Mouse (Mus musculus): ENCODE data around the gene Iqgap1. TPM values are rescaled to one million over a fixed set of nuclear protein-coding genes. Genes with fewer than 3 reads are reported as not detected.

Gene Iqgap1
- polyA plus RNA-seq, 1 experiment from 2014 or later: 58.0 TPM

DNA sequence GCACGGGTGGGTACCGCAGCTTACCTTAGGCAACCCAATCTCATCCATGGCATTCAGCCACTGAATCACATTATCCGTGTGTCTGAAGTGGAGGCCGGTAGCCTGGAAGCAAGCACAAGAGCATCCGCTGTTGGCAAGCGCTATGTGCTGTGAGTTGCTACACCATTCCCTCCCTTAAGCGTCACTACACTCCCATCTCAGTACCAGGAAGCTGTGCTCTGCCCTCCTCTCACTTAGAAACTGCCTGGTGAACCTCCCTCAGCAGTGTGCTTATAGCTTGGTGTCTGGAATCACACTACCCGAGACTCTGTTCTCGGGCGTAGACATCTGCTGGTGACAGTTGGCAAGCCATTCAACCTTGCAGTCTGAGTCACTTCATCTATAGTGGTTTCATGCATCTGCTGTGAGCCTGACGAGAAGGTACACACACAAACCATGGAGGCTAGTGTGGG, 58.9 kb downstream of the Iqgap1 start:
- Histone ChIP-seq H3K9me3 (ENCODE audit: control insufficient read depth, low read length) (no peaks in the 10 kb centered on the region), H3K4me3 (ENCODE audit: low read depth, low read length) (no peak overlapping the region), H3K4me1 (replicated peaks; ENCODE audit: control insufficient read depth, insufficient read depth) (no peaks in the 10 kb centered on the region), H3K4me2 (replicated peaks; ENCODE audit: low read depth) (no peak overlapping the region), H3K27me3 (ENCODE audit: control insufficient read depth, insufficient read depth, low read length) (no peaks in the 10 kb centered on the region), H3K27ac (replicated peaks) (no peak overlapping the region), H3K36me3 (ENCODE audit: control insufficient read depth, insufficient read depth, low read length) (peaks cover 14% of the 10 kb centered on the region), H3K9ac (ENCODE audit: low read length) (no peak overlapping the region)
- WGBS: 84% methylated on average over 11 of the region's 11 CpGs
- no peak for DNase-seq (ENCODE audit: low spot score)
- TF ChIP-seq CTCF (IDR thresholded peaks at IDR 0.05; ENCODE audit: low read depth): no peak
- no peak for TF ChIP-seq EP300 (optimal IDR thresholded peaks at IDR 0.05)
- peak; percentile 26; the same call in 1 of the 2 replicates for ATAC-seq (ENCODE audit: low FRiP score, low TSS enrichment)

DNA sequence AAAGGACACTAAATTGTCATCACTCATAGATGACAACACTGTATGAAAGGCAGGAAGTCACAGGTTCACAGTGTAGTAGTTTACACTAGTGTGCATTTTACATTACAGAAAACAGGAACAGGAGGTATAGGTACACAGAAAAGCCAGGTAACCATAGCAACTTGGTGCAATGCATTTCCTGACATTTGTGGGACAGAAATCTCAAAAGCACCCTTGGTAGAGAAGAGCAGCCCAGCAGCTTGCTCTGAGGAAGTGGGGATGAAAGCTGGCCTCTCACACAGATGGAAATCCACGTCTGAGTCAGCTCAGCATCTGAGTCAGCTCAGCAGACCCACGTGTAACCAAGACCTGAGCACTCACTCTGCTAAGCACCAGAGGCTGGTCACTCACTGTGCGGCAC, 59.7 kb downstream of the Iqgap1 start:
- Histone ChIP-seq H3K4me3 (ENCODE audit: low read depth, low read length) (no peak overlapping the region), H3K36me3 (ENCODE audit: control insufficient read depth, insufficient read depth, low read length) (peaks cover 14% of the 10 kb centered on the region), H3K9me3 (ENCODE audit: control insufficient read depth, low read length) (no peaks in the 10 kb centered on the region), H3K9ac (ENCODE audit: low read length) (no peak overlapping the region), H3K4me2 (replicated peaks; ENCODE audit: low read depth) (no peak overlapping the region), H3K4me1 (replicated peaks; ENCODE audit: control insufficient read depth, insufficient read depth) (0 out of 2 replicates have a peak, but pooled peaks cover 2% of the 10 kb centered on the region), H3K27ac (replicated peaks) (no peak overlapping the region), H3K27me3 (ENCODE audit: control insufficient read depth, insufficient read depth, low read length) (no peaks in the 10 kb centered on the region)
- DNase-seq (ENCODE audit: low spot score) (no peak), ATAC-seq (ENCODE audit: low FRiP score, low TSS enrichment) (peak; percentile 52; the same call in 1 of the 2 replicates)
- TF ChIP-seq CTCF (IDR thresholded peaks at IDR 0.05; ENCODE audit: low read depth) (no peak), EP300 (optimal IDR thresholded peaks at IDR 0.05) (no peak)
- WGBS: 48% methylated on average over 3 of the region's 3 CpGs

GRCm38 (mm10) chr7:80763864-80764437, 61.8 kb downstream of the Iqgap1 start:
- 0 out of 2 replicates have a peak, but pooled peaks cover 2% of the 10 kb centered on the region for H3K4me1 ChIP-seq (replicated peaks; ENCODE audit: control insufficient read depth, insufficient read depth)
- TF ChIP-seq CTCF (IDR thresholded peaks at IDR 0.05; ENCODE audit: low read depth) (peak; percentile 30; the same call in 1 of the 2 replicates), EP300 (optimal IDR thresholded peaks at IDR 0.05) (no peak)
- H3K9ac ChIP-seq (ENCODE audit: low read length): no peak overlapping the region
- ATAC-seq (ENCODE audit: low FRiP score, low TSS enrichment): peak; percentile 22; the same call in 1 of the 2 replicates
- H3K36me3 ChIP-seq (ENCODE audit: control insufficient read depth, insufficient read depth, low read length): peaks cover 17% of the 10 kb centered on the region
- H3K4me3 ChIP-seq (ENCODE audit: low read depth, low read length): no peak overlapping the region
- 60% methylated on average over 7 of the region's 7 CpGs for WGBS
- DNase-seq (ENCODE audit: low spot score): no peak
- no peaks in the 10 kb centered on the region for H3K27me3 ChIP-seq (ENCODE audit: control insufficient read depth, insufficient read depth, low read length)
- no peaks in the 10 kb centered on the region for H3K9me3 ChIP-seq (ENCODE audit: control insufficient read depth, low read length)
- peak overlapping the region; percentile 69 for H3K27ac ChIP-seq (replicated peaks)
- H3K4me2 ChIP-seq (replicated peaks; ENCODE audit: low read depth): no peak overlapping the region

DNA sequence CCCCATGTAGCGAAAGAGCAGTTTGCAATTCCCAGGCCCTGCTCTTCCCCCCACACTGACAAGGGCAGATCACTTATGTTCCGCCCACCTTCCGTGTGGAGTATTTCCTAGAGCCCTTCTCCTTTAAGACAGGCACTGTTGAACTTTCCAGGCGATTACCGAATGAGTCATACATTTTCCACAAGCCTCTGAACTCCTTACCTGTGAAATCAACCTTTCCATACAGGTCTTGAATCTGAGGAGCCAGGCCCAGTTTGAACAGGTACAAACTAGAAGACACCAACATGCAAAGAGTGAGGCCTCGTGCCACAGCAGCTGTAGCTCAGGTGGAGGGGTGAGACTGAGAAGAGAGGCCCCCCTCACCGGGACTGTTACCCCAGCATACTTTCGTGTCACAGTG, 63.5 kb downstream of the Iqgap1 start:
- ATAC-seq (ENCODE audit: low FRiP score, low TSS enrichment): peak; percentile 91
- no peak overlapping the region for H3K4me2 ChIP-seq (replicated peaks; ENCODE audit: low read depth)
- peak overlapping the region; percentile 88 for H3K27ac ChIP-seq (replicated peaks)
- H3K9me3 ChIP-seq (ENCODE audit: control insufficient read depth, low read length): no peaks in the 10 kb centered on the region
- WGBS: 42% methylated on average over 8 of the region's 8 CpGs
- no peak for TF ChIP-seq EP300 (optimal IDR thresholded peaks at IDR 0.05)
- no peak for TF ChIP-seq CTCF (IDR thresholded peaks at IDR 0.05; ENCODE audit: low read depth)
- peaks cover 20% of the 10 kb centered on the region for H3K36me3 ChIP-seq (ENCODE audit: control insufficient read depth, insufficient read depth, low read length)
- H3K9ac ChIP-seq (ENCODE audit: low read length): no peak overlapping the region
- H3K4me3 ChIP-seq (ENCODE audit: low read depth, low read length): no peak overlapping the region
- H3K27me3 ChIP-seq (ENCODE audit: control insufficient read depth, insufficient read depth, low read length): no peaks in the 10 kb centered on the region
- peak; percentile 70 for DNase-seq (ENCODE audit: low spot score)
- 0 out of 2 replicates have a peak, but pooled peaks cover 2% of the 10 kb centered on the region for H3K4me1 ChIP-seq (replicated peaks; ENCODE audit: control insufficient read depth, insufficient read depth)

GRCm38 (mm10) chr7:80754086-80754485, 71.7 kb downstream of the Iqgap1 start:
- H3K9me3 ChIP-seq (ENCODE audit: control insufficient read depth, low read length): no peaks in the 10 kb centered on the region
- 0 out of 2 replicates have a peak overlapping the region, but pooled peaks have one; percentile 49 for H3K27ac ChIP-seq (replicated peaks)
- H3K4me3 ChIP-seq (ENCODE audit: low read depth, low read length): no peak overlapping the region
- H3K4me2 ChIP-seq (replicated peaks; ENCODE audit: low read depth): no peak overlapping the region
- no peaks in the 10 kb centered on the region for H3K27me3 ChIP-seq (ENCODE audit: control insufficient read depth, insufficient read depth, low read length)
- peaks cover 43% of the 10 kb centered on the region for H3K36me3 ChIP-seq (ENCODE audit: control insufficient read depth, insufficient read depth, low read length)
- H3K4me1 ChIP-seq (replicated peaks; ENCODE audit: control insufficient read depth, insufficient read depth): no peaks in the 10 kb centered on the region
- H3K9ac ChIP-seq (ENCODE audit: low read length): no peak overlapping the region
- 88% methylated on average over 2 of the region's 2 CpGs for WGBS
- ATAC-seq (ENCODE audit: low FRiP score, low TSS enrichment) (0 out of 2 replicates have a peak, but pooled peaks have one; percentile 18), DNase-seq (ENCODE audit: low spot score) (no peak)
- TF ChIP-seq EP300 (optimal IDR thresholded peaks at IDR 0.05): no peak
- TF ChIP-seq CTCF (IDR thresholded peaks at IDR 0.05; ENCODE audit: low read depth): no peak

DNA sequence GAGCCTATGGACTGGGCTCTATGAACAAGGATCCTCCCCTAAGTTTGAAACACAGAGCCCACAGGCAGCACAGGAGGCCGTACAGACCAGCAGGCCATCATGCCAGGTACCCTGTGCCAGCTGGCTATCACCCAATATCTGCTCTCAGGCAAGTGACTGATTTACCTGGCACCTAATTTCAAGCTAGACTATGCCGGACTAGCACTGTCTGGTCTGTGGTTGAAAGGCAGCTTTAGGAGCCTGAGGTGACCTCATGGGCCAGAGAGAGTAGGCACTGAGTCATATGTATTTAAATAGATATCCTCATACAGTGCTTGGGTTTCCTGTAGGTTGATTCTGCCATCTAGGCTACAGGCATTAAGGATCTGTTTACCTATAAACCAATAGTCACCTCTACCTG, 72.2 kb downstream of the Iqgap1 start:
- Histone ChIP-seq H3K9me3 (ENCODE audit: control insufficient read depth, low read length) (no peaks in the 10 kb centered on the region), H3K27me3 (ENCODE audit: control insufficient read depth, insufficient read depth, low read length) (no peaks in the 10 kb centered on the region), H3K9ac (ENCODE audit: low read length) (no peak overlapping the region), H3K4me1 (replicated peaks; ENCODE audit: control insufficient read depth, insufficient read depth) (no peaks in the 10 kb centered on the region), H3K4me3 (ENCODE audit: low read depth, low read length) (no peak overlapping the region), H3K27ac (replicated peaks) (peak overlapping the region; percentile 49; the same call in 1 of the 2 replicates), H3K4me2 (replicated peaks; ENCODE audit: low read depth) (no peak overlapping the region), H3K36me3 (ENCODE audit: control insufficient read depth, insufficient read depth, low read length) (peaks cover 43% of the 10 kb centered on the region)
- no peak for DNase-seq (ENCODE audit: low spot score)
- 62% methylated on average over 2 of the region's 2 CpGs for WGBS
- ATAC-seq (ENCODE audit: low FRiP score, low TSS enrichment): peak; percentile 85
- TF ChIP-seq CTCF (IDR thresholded peaks at IDR 0.05; ENCODE audit: low read depth) (no peak), EP300 (optimal IDR thresholded peaks at IDR 0.05) (no peak)

Data from stomach, postnatal 0 days (tissue).